Mouse (Mus musculus) layer of hippocampus, postnatal 25 days (tissue): ENCODE data around the gene Ltbp4. TPM values are rescaled to one million over a fixed set of nuclear protein-coding genes. Genes with fewer than 3 reads are reported as not detected.

Experiments used
- DNase-seq, 2 experiments: peaks; one replicate each; pipeline ENCODE4 v3.0.0; 2022; ENCODE audit warnings: mixed read lengths in 2 of 2, low spot score in 1 of 2; ENCODE audit errors: extremely low spot score in 1 of 2
- total RNA-seq, 2 experiments: library from RNA; stranded (reverse); gene quantifications; 2 replicates each; pipeline ENCODE4 v1.2.3; 2021

The Ltbp4 gene
- total RNA-seq, 2 experiments from 2014 or later, result 47.2 to 61.7 TPM

DNA sequence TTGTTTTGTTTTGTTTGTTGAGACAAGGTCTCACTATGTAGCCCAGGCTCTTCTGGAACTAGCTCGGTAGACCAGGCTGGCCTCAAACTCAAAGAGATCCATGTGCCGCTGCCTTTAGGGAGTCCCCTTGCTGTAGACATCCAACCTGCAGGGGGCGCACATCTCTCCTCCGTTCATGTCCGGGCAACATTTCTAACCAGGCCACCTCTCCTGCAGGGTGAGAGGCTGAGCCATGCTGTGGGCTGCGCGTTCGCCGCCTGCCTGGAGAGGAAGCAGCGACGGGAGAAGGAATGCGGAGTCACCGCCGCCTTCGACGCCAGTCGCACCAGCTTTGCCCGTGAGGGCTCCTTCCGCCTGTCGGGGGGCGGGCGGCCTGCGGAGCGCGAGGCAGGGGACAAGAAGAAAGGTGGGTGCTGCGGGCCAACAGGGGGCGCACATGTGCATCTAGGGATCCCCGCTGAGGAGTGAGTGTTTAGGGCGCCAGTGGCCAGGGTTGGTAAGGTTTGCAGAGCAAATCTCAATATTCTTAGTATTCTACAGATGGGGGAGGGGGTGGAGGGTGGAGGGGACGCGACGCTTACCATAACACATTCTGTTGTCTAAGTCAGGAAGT lies 63.6 kb downstream of the Ltbp4 start:
- peak in 1 of 2 experiments; percentile 47 for DNase-seq

- DNase-seq, result no peak
Observed at GRCm38 (mm10) chr7:27271423-27271822, 66.1 kb downstream of the Ltbp4 start.

DNA sequence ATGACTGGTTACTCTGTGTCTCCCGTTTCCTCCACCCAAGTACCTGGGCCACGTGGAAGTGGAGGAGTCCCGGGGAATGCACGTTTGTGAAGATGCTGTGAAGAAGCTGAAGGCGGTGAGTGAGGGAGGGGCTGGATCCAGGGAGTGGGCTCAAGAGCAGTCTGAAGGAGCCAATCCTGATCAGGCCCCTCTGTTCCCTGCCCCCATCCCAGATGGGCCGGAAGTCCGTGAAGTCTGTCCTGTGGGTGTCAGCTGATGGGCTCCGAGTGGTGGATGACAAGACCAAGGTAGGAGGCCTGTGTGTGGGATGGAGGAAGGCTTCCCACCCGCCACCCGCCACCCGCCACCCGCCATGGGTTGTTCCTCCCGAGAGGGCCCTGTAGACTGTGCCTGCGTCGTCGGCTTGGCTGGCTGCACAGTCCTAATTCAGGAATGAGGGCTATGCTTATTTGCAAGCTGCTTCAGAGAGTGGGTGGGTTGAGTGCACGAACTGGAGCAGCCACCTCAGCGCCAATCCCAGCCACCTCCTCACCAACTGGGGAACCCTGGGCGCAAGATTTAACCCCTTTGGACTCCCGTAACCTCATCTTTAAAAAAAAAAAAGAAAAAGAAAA lies 70.9 kb downstream of the Ltbp4 start:
- peak; percentile 61 to 62 for DNase-seq

- no peak for DNase-seq
Observed at GRCm38 (mm10) chr7:27264761-27265160, 72.7 kb downstream of the Ltbp4 start.

DNA sequence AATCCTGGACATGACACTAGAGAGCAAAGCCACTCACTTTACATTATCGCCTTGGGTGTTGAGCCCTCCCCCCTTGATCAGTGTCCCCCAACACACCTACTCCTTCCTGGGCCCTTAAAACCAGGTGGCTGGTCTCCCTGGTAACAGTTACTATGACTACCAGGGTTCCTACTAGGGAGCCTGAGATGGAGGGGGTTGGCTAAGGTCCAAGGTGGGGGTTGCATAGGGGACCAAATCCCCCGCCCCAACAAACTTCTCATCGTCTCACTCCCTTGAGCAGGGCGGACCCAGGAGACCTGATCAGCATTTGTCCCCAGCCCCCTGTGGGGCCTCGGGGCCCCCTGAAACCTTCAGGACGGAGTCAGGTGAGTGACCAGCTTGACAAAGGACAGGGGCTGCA lies 75.6 kb downstream of the Ltbp4 start:
- no peak for DNase-seq

GRCm38 (mm10) chr7:27260856-27261255 lies 76.6 kb downstream of the Ltbp4 start:
- DNase-seq, result no peak

GRCm38 (mm10) chr7:27259771-27260170 lies 77.7 kb downstream of the Ltbp4 start:
- no peak for DNase-seq

- DNase-seq, result no peak
Observed at GRCm38 (mm10) chr7:27259271-27259721, 78.2 kb downstream of the Ltbp4 start.

GRCm38 (mm10) chr7:27258205-27258899 lies 79.1 kb downstream of the Ltbp4 start, which contains the start of gene Numbl:
Gene Numbl, plus strand, starts transcription at chr7:27258433.
- peak; percentile 77 to 86 for DNase-seq

DNA sequence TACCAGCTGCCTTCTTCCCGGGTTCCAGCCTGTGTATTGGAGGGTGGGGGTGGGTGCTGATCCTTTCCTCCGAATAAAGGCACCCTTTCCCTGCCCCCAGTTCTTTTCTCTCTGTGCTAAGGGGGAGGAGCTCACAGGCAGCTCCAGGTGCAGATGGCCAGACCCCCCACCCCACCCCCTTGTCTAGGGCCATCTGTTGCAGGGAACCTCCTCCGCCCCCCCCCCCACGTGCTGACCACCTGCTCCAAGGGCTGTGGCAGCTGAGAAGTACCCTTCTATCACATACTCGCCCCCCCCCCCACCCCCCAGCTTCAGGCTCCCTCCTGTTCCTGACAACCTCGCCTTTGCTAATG lies 79.7 kb downstream of the Ltbp4 start:
- DNase-seq, result no peak

- peak; percentile 58 to 60 for DNase-seq
Observed at GRCm38 (mm10) chr7:27257046-27257851, 80.2 kb downstream of the Ltbp4 start.

GRCm38 (mm10) chr7:27255721-27256120 lies 81.8 kb downstream of the Ltbp4 start:
- DNase-seq, result no peak

Other genes with a start within 250 kb of the Ltbp4 start
- under 1 TPM in 1 of 2 experiments, not detected in 1; 0.20 TPM for gene Cyp2f2, start 217.8 kb downstream of the Ltbp4 start, total RNA-seq
- not detected for gene Cyp2t4, start 184.0 kb downstream of the Ltbp4 start, total RNA-seq
- 10 to 100 TPM; 91.6 to 99.5 TPM for gene Egln2, start 170.9 kb downstream of the Ltbp4 start, total RNA-seq
- gene Rab4b, start 158.8 kb downstream of the Ltbp4 start, total RNA-seq, result 10 to 100 TPM; 89.6 to 92.5 TPM
- not detected for gene Gm21983, start 156.6 kb downstream of the Ltbp4 start, total RNA-seq
- 1 to 10 TPM; 2.3 to 2.4 TPM for gene Mia, start 156.5 kb downstream of the Ltbp4 start, total RNA-seq
- gene BC024978, start 141.9 kb downstream of the Ltbp4 start, total RNA-seq, result 10 to 100 TPM; 22.4 to 25.9 TPM
- 10 to 100 TPM; 83.1 to 89.2 TPM for gene Snrpa, start 141.4 kb downstream of the Ltbp4 start, total RNA-seq
- 1 to 10 TPM; 7.2 to 8.3 TPM for gene Itpkc, start 109.0 kb downstream of the Ltbp4 start, total RNA-seq
- 10 to 100 TPM; 33.8 to 36.0 TPM for gene Coq8b, start 104.7 kb downstream of the Ltbp4 start, total RNA-seq
- 100 to 1,000 TPM; 147 to 149 TPM for gene Numbl, start 79.3 kb downstream of the Ltbp4 start, total RNA-seq
- gene Shkbp1, start 18.3 kb upstream of the Ltbp4 start, total RNA-seq, result 10 to 100 TPM; 19.7 to 30.4 TPM
- not detected for gene Gm20479, start 19.7 kb upstream of the Ltbp4 start, total RNA-seq
- 100 to 1,000 TPM; 121 to 142 TPM for gene Sptbn4, start 110.0 kb upstream of the Ltbp4 start, total RNA-seq
- gene Blvrb, start 110.3 kb upstream of the Ltbp4 start, total RNA-seq, result 10 to 100 TPM; 16.1 to 22.6 TPM
- 1 to 10 TPM; 3.3 to 3.9 TPM for gene Sertad3, start 136.1 kb upstream of the Ltbp4 start, total RNA-seq
- gene Sertad1, start 149.2 kb upstream of the Ltbp4 start, total RNA-seq, result 1 to 10 TPM; 7.0 to 7.3 TPM
- under 1 TPM; 0.32 to 0.38 TPM for gene Prx, start 161.6 kb upstream of the Ltbp4 start, total RNA-seq
- under 1 TPM; 0.12 to 0.17 TPM for gene Hipk4, start 185.6 kb upstream of the Ltbp4 start, total RNA-seq
- gene Pld3, start 215.5 kb upstream of the Ltbp4 start, total RNA-seq, result 100 to 1,000 TPM; 625 to 635 TPM
- 10 to 100 TPM; 23.5 to 24.2 TPM for gene 2310022A10Rik, start 215.5 kb upstream of the Ltbp4 start, total RNA-seq